Mouse (Mus musculus): ENCODE results near the gene Pon1.
"Not testable (repeated sequence)": the region's sequence is repeated elsewhere in the genome, so short reads cannot be mapped to it uniquely, and the experiment has no call there.

The Pon1 gene

GRCm38 (mm10) chr6:5193693-5194092 is at the start of gene Pon1:
TSS of gene Pon1 (minus strand) at chr6:5193946.
- no peak for DNase-seq

GRCm38 (mm10) chr6:5238799-5239198 is 45.1 kb upstream of the Pon1 start:
- no peak for DNase-seq

GRCm38 (mm10) chr6:5237510-5237909 is 43.8 kb upstream of the Pon1 start:
- DNase-seq: no peak

DNA sequence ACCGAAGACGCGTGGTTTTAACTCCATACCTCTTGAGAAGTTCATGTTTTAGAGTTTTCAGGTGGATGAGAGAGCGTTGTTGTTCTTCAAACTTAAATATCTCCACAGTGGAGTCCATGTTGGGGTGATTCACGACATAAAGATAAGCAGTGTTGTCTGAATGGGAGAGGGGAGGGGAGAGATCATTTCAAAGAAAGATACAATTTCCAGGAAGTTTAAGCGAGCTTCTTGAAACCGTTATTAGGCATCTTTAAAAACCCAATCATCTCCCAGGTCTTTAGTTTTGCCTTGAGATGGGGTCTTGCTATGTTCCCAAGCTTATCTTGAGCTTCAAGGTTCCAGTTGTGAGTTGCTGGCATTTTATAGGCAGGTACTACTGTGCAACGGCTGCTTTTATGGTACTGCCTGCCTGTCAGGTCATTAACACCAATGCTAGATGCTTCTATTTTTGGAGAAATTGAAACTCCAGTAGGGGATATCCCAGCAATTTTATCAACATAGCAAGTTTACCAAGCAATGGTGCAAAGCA is 43.2 kb upstream of the Pon1 start:
- DNase-seq: no peak

DNA sequence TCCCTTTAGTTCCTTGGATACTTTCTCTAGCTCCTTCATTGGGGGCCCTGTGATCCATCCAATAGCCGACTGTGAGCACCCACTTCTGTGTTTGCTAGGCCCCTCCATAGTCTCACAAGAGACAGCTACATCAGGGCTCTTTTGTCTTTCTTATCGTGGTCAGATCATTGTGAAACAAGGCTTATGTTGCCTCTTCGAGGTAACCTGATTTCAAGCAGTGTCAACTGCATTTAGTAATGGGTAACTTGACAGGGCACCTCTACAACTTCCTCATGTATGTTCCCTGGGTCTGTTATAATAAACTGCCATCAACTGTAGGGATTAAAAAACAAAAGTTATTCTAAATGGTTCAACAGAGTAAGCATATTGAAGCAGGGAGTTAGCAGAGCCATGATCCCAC is 40.8 kb upstream of the Pon1 start:
- DNase-seq: no peak

DNA sequence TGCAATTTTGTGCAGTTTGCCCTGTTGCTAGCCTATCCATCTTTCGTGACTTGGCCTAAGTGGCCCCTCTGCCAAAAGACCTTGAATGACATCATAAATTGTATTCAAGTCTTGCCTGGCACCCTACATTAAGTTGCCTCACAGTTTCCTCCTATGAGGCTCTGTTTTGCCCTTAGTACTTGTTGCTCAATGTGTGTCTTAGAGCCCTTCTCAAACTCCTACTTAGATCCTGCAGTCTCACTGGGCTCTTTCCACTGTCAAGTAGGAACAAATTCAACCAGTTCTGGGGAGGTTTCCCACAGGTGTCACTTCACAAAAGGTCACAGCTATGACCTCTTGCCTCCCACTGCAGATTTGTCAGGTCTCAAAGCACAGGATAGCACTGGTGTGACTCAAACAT is 40.1 kb upstream of the Pon1 start:
- DNase-seq: no peak

GRCm38 (mm10) chr6:5232022-5232421 is 38.3 kb upstream of the Pon1 start:
- DNase-seq: no peak

DNA sequence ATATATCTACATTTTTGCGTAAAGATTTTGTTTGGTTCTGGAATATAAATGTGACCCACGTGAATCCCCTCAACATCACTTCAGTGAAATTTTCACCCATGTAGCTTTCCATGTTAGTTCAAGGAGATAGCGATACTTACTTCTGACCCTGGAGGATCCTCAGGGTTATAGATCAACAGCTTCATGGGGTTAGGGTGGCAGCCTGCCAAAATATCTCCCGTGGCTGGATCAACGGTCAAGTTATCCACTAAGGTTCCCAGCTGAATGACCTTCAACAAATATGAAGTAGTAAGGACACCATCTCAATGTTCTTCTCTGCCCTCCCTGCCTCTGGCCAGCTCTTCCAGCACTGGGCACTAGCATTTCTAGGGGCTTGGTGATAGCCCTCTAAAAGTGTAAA is 36.5 kb upstream of the Pon1 start:
- DNase-seq: no peak

- DNase-seq: not testable (repeated sequence)
Measured at GRCm38 (mm10) chr6:5223551-5223950, 29.8 kb upstream of the Pon1 start.

DNA sequence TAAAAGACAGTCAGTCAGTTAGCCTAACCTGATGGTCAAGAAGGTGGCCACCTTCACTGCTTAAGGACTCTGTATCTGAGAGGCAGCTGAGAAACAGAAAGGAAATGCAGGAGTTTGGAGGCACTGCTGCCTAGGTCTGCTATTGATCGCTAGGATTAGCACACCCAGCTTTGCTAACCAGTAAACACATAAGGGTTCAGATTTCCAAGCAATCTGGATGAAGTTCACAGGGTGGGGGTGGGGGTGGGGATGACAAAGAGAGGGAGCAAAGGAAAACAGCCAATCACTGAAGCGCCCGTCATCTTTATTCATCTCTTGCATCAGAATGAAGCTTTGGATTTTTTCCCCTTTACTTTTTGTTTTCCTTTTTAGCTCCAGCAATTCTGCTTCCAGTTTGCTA is 28.3 kb upstream of the Pon1 start:
- no peak for DNase-seq

DNA sequence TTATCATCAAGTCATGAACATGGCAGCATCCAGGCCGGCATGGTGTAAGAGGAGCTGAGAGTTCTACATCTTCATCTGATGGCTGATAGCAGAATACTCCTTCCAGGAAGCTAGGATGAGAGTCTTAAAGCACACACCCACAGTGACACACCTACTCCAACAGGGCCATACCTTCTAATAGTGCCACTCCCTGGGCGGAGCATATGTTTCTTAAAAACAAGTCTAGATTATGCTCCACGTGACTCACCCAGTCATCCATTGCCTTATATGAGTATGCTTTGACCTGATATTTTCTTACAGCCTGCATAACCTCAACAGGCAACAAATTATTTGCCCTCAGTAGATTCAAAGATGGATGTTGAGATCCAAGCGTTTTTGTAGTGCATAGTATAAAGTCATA is 24.4 kb upstream of the Pon1 start:
- DNase-seq: no peak

DNA sequence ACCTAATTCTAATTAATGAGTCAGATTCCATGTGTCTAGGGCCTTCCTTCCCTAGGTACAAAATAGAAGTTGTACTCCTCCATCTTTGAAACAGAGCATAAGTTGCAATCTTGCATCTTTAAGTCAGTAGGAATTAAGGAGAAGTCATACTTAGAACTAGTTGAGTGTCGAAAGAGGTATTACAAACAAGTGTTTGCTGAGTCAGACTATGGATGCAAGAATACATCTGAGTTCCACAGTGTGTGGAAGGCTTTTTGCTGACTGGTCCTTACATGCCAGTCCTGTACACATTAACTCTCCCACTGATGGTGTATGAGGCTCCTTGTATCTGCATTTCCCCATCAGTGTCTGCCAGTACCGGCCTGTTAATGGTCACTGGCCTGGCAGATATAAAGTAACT is 14.1 kb upstream of the Pon1 start:
- no peak for DNase-seq

GRCm38 (mm10) chr6:5199916-5200315 is 6.2 kb upstream of the Pon1 start:
- no peak for DNase-seq

GRCm38 (mm10) chr6:5199376-5199905 is 5.7 kb upstream of the Pon1 start:
- DNase-seq: no peak

DNA sequence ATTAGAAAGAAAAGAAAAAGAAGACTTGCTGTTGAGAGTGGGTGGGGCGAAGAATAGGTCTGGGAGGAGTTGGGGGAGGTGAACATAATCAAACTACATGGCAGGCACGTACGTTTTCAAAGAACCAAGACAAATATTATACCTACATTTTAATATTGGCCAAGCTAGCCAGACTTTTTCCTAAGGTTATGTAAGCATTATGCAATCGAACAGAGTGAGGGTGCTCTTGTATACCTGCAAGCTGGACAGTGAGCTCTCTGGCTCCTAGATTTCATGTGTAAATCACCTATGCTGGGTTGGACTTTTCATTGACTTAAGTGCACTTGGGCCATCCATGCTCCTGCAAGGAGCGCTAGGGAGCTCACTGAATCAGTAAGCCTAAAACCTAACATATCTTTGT is 4.8 kb upstream of the Pon1 start:
- DNase-seq: no peak

DNA sequence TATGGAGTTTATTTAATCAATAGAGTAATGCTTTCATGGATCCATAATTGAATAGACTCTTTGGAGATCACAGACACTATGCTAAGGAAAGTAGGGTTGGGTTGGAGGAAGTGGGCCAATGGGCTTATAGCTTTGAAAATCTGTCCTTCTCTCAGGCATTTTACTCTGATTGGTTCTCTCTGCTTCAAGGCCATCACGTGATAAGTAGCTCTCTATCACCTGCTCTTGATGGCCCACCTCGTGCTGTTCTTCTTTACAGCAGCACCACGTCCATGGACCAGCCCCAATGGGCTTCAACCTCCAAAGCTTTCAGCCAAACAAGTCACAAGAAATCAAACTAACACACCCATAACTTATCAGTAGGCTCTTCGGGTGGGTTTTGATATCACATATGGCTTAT is 3.0 kb downstream of the Pon1 start:
- DNase-seq: no peak

- no peak for DNase-seq
Measured at GRCm38 (mm10) chr6:5189507-5189906, 4.2 kb downstream of the Pon1 start.

DNA sequence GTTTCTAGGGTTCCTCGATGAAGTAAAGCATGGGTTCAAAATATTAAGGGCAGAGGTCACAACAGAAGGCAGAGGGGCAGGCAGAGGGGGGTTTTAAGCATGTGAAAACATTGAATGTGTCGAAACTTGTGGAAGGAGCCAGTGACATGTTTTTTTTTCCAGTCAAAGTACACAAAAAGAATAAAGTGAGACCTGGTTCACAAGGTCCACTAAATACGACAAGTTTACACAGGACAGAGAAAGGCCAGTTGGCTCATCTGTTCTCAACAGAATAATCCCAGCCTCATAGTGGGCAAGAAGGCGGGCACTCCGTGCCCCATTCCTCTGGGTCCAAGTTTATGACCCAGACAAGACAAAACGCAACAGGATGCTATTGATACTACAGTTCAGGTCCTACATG is 4.8 kb downstream of the Pon1 start:
- no peak for DNase-seq

DNA sequence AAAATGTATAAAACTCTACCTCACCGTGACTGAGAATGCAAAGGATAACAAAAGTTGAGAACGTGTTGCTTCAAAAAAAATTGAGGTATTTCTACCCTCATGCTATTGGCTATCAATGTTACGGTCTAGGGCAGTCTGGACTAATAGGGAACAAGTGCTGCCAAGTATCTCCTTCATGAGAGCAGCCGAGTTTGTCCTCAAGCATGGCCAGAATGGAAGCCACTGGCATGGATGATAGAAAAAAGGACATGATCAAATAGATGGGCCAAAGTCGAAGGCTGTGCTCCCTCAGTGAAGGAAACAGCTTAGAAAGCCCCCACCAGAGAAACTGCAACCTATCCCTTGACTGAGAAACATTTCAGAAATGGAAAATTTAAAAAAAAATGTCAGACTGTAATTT is 5.7 kb downstream of the Pon1 start:
- no peak for DNase-seq

GRCm38 (mm10) chr6:5187586-5187985 is 6.2 kb downstream of the Pon1 start:
- DNase-seq: no peak

DNA sequence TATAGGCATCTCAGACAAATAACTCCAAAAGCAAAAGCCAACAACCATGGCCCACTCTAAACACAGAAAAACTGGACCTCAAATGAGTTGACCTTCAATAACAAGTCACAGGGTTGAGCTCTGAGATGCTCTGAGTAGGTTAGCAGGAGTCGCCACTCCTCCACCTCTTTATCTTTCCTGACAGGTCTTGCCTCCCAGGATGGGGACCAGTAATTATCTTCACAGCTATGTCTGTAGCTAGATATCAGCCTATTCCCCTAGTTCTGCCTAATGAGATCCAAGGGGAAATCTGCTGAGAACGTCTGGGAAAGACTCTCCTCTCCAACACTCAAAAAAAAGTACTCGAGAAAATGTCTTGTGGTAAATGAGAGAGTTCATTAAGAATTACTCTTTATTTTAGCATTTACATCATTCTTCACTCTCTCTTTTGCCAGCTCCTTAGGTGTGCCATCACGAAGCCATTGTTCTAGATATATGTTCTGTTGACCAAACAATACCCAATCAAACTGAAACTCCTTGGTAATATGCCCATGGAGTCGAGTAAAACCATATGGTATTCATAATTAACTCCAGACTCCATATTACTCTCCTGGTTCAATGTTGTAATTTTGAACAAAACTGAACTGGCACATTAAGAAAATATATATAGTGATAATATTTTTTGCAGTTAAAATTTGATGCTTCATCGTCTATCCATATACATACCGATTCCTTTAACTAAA is 7.4 kb downstream of the Pon1 start:
- no peak for DNase-seq

DNA sequence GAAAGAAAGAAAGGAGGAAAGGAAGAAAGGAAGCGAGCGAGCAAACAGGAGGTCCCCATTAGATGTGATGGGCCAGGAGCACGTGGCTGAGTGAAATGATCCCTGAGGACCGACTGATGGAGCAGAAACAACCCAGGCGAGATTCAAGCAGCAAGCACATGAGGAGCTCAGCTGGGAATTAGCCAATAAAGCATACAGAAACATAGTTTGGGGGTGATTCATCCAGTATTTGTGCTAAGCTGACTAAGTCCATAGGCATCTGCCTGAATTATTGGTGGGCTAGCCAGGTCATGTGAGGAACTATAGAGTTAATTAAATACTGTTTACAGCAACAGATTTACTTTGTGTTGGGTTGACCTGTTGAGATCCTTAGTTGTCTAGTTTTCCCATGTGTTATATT is 13.1 kb downstream of the Pon1 start:
- no peak for DNase-seq

- no peak for DNase-seq
Measured at GRCm38 (mm10) chr6:5179189-5179588, 14.6 kb downstream of the Pon1 start.

DNA sequence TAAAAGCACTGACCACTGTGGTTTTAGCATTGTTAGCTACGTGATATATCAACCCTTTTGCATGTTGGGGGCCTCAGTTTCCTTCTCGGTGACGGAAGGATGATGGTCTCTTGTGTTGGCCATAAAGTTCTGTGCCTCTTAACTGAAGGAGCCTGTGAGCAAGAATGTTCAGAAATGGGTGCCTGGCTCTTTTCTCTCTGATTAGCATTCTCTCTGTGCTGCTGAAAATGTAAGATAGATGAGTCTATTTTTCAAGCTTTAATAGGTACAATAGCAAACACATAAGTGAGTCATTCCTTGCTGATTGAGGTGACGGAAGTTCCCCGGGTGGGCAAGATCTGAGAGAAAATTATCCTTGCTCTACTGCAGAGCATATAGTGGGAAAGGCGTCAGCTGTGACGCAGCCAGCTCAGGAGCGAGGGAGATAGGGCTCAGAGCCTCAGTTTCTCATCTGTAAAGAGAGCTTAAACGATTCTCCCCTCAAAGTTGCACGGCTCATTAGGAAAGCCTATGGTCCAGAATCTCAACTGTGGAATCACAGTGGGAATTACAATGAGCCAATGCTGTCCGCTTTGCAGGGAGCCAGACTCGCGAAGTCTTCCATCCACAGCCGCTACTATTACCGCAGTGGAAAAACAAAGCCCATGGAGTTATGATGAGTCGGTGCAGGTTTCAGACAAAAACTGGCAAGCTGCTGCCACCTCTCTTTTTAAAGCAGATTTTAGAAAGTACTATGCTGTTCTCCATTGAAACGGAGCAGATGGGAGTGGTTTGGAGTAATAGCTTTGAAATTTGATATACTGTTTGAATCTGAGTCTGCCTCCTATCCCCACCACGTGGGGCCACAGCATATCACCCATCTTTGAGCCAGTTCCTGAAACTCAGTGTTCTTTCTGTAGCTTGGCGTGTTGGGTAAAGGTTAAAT is 15.5 kb downstream of the Pon1 start:
- DNase-seq: no peak

Measured in right cerebral cortex, postnatal 14 days (tissue).